Mouse (Mus musculus): ENCODE data around the gene Sh3glb1. TPM values are rescaled to one million over a fixed set of nuclear protein-coding genes. Genes with fewer than 3 reads are reported as not detected.

Sh3glb1 gene
- polyA plus RNA-seq, 1 experiment from 2014 or later: 91.4 TPM

DNA sequence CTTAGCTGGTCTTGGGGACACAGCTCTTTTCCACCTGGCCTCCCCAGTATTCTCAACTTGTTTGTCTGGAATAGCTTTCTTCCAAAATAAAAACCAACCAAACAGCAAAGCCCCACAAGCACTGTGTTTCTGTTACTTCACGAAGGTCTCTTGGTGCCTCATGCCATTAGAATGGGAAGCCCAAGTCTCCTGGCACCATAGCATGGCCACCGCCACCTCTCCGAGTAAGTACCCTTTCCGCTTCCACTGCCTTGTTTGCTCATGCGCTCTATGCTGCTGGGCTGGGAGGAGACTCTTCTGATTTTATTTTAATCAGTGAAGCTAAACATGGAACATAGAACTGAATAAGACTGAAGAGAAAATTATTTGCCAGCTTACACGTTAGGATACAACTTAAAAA lies 2.3 kb downstream of the Sh3glb1 start:
- 93% methylated on average over 6 of the region's 6 CpGs for WGBS
- H3K4me2 ChIP-seq: peak overlapping the region; percentile 4; the same call in 1 of the 2 replicates
- no peaks in the 10 kb centered on the region for H3K9me3 ChIP-seq (ENCODE audit: control insufficient read depth, low read length)
- H3K4me3 ChIP-seq (ENCODE audit: low read depth, low read length): no peak overlapping the region
- ATAC-seq (ENCODE audit: low FRiP score) (no peak), DNase-seq (ENCODE audit: low spot score, missing footprints) (no peak)
- no peaks in the 10 kb centered on the region for H3K36me3 ChIP-seq (ENCODE audit: control insufficient read depth, insufficient read depth, low read length)
- H3K27ac ChIP-seq (ENCODE audit: low read depth, low read length): no peak overlapping the region
- no peak overlapping the region for H3K9ac ChIP-seq (ENCODE audit: low read length)
- no peaks in the 10 kb centered on the region for H3K27me3 ChIP-seq (ENCODE audit: control insufficient read depth, insufficient read depth, low read length)
- H3K4me1 ChIP-seq (ENCODE audit: control insufficient read depth, insufficient read depth, low read length): peaks cover 18% of the 10 kb centered on the region

GRCm38 (mm10) chr3:144717121-144717520 lies 3.0 kb downstream of the Sh3glb1 start:
- no peak overlapping the region for H3K27ac ChIP-seq (ENCODE audit: low read depth, low read length)
- no peaks in the 10 kb centered on the region for H3K27me3 ChIP-seq (ENCODE audit: control insufficient read depth, insufficient read depth, low read length)
- peaks cover 18% of the 10 kb centered on the region for H3K4me1 ChIP-seq (ENCODE audit: control insufficient read depth, insufficient read depth, low read length)
- H3K9ac ChIP-seq (ENCODE audit: low read length): no peak overlapping the region
- ATAC-seq (ENCODE audit: low FRiP score): no peak
- H3K36me3 ChIP-seq (ENCODE audit: control insufficient read depth, insufficient read depth, low read length): no peaks in the 10 kb centered on the region; the same call in 1 of the 2 replicates
- no peak overlapping the region for H3K4me2 ChIP-seq
- H3K9me3 ChIP-seq (ENCODE audit: control insufficient read depth, low read length): no peaks in the 10 kb centered on the region
- no peak overlapping the region for H3K4me3 ChIP-seq (ENCODE audit: low read depth, low read length)
- DNase-seq (ENCODE audit: low spot score, missing footprints): no peak
- WGBS: 92% methylated on average over 3 of the region's 3 CpGs

DNA sequence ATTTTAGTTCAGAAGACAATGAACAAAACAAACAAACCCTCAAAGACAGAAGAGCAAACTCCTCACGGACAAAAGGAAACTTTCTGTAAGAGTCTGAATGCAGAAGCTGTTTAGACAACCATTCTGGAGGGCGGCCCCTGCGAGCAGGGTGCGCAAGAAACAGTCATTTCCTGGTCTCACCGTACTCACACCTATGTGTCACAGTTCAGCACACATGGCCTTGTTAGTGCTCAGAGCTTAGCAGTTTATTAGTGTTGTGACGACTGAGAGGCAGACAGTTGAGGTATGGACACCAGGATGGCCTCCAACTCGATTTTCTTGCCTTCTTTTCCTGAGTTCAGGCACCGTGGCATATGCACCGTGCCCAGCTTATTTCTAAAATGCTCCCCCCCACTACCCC lies 4.2 kb downstream of the Sh3glb1 start:
- Histone ChIP-seq H3K36me3 (ENCODE audit: control insufficient read depth, insufficient read depth, low read length) (no peaks in the 10 kb centered on the region; the same call in none of the 2 replicates), H3K4me1 (ENCODE audit: control insufficient read depth, insufficient read depth, low read length) (peaks cover 18% of the 10 kb centered on the region), H3K27ac (ENCODE audit: low read depth, low read length) (no peak overlapping the region), H3K9ac (ENCODE audit: low read length) (no peak overlapping the region), H3K9me3 (ENCODE audit: control insufficient read depth, low read length) (no peaks in the 10 kb centered on the region), H3K27me3 (ENCODE audit: control insufficient read depth, insufficient read depth, low read length) (no peaks in the 10 kb centered on the region), H3K4me2 (no peak overlapping the region), H3K4me3 (ENCODE audit: low read depth, low read length) (no peak overlapping the region)
- ATAC-seq (ENCODE audit: low FRiP score) (no peak), DNase-seq (ENCODE audit: low spot score, missing footprints) (no peak)
- WGBS: 77% methylated on average over 9 of the region's 9 CpGs

DNA sequence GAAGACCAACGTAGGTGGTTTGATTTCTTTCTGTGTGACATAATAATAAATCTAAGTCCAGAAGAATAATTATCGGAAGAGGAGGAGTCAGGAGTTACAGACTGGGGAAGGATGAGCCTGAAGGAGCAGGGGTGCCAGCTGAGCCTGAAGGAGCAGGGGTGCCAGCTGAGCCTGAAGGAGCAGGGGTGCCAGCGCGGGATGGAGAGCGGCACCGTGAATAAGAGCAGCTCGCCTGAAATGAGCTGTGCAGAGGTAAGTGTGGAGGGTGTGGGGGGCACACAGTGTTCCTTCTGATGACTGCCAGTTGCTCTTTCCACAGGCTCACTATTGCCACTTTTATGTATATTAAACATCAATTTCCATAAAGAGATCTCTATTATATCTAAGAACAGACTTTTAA lies 5.1 kb downstream of the Sh3glb1 start:
- H3K4me2 ChIP-seq: no peak overlapping the region
- 89% methylated on average over 7 of the region's 7 CpGs for WGBS
- peaks cover 18% of the 10 kb centered on the region for H3K4me1 ChIP-seq (ENCODE audit: control insufficient read depth, insufficient read depth, low read length)
- H3K9ac ChIP-seq (ENCODE audit: low read length): no peak overlapping the region
- H3K36me3 ChIP-seq (ENCODE audit: control insufficient read depth, insufficient read depth, low read length): no peaks in the 10 kb centered on the region; the same call in none of the 2 replicates
- DNase-seq (ENCODE audit: low spot score, missing footprints) (no peak), ATAC-seq (ENCODE audit: low FRiP score) (no peak)
- H3K9me3 ChIP-seq (ENCODE audit: control insufficient read depth, low read length): no peaks in the 10 kb centered on the region
- no peak overlapping the region for H3K4me3 ChIP-seq (ENCODE audit: low read depth, low read length)
- H3K27ac ChIP-seq (ENCODE audit: low read depth, low read length): no peak overlapping the region
- no peaks in the 10 kb centered on the region for H3K27me3 ChIP-seq (ENCODE audit: control insufficient read depth, insufficient read depth, low read length)

DNA sequence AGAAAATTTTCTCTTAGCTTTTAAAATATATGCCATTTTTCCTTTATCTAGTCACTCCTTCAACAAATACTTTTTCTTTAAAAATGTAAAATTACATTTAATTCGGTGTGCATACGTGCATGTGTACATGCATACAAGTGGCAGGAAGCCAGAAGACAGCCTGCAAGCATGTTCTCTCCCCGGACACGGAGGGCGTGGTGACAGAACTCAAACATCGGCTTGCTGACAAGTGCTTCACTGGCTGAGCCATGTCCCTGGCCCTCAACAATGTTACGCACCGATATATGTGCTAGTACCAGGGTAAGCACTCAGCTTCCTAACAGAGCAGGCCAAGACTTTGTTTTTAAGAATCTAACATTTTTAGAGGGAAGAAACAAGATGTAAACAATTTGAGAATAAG lies 5.5 kb downstream of the Sh3glb1 start:
- no peak for ATAC-seq (ENCODE audit: low FRiP score)
- WGBS: 88% methylated on average over 8 of the region's 8 CpGs
- Histone ChIP-seq H3K27me3 (ENCODE audit: control insufficient read depth, insufficient read depth, low read length) (no peaks in the 10 kb centered on the region), H3K27ac (ENCODE audit: low read depth, low read length) (no peak overlapping the region), H3K4me1 (ENCODE audit: control insufficient read depth, insufficient read depth, low read length) (peaks cover 18% of the 10 kb centered on the region), H3K9ac (ENCODE audit: low read length) (no peak overlapping the region), H3K9me3 (ENCODE audit: control insufficient read depth, low read length) (no peaks in the 10 kb centered on the region), H3K4me3 (ENCODE audit: low read depth, low read length) (no peak overlapping the region), H3K4me2 (no peak overlapping the region), H3K36me3 (ENCODE audit: control insufficient read depth, insufficient read depth, low read length) (no peaks in the 10 kb centered on the region; the same call in none of the 2 replicates)
- no peak for DNase-seq (ENCODE audit: low spot score, missing footprints)

- Histone ChIP-seq H3K4me1 (ENCODE audit: control insufficient read depth, insufficient read depth, low read length) (peaks cover 17% of the 10 kb centered on the region), H3K27me3 (ENCODE audit: control insufficient read depth, insufficient read depth, low read length) (no peaks in the 10 kb centered on the region), H3K4me2 (no peak overlapping the region), H3K36me3 (ENCODE audit: control insufficient read depth, insufficient read depth, low read length) (no peaks in the 10 kb centered on the region; the same call in none of the 2 replicates), H3K9ac (ENCODE audit: low read length) (no peak overlapping the region), H3K9me3 (ENCODE audit: control insufficient read depth, low read length) (no peaks in the 10 kb centered on the region), H3K4me3 (ENCODE audit: low read depth, low read length) (no peak overlapping the region), H3K27ac (ENCODE audit: low read depth, low read length) (no peak overlapping the region)
- DNase-seq (ENCODE audit: low spot score, missing footprints) (no peak), ATAC-seq (ENCODE audit: low FRiP score) (no peak)
- 44% methylated on average over 7 of the region's 7 CpGs for WGBS
These were observed 6.0 kb downstream of the Sh3glb1 start for GRCm38 (mm10) chr3:144714126-144714525.

DNA sequence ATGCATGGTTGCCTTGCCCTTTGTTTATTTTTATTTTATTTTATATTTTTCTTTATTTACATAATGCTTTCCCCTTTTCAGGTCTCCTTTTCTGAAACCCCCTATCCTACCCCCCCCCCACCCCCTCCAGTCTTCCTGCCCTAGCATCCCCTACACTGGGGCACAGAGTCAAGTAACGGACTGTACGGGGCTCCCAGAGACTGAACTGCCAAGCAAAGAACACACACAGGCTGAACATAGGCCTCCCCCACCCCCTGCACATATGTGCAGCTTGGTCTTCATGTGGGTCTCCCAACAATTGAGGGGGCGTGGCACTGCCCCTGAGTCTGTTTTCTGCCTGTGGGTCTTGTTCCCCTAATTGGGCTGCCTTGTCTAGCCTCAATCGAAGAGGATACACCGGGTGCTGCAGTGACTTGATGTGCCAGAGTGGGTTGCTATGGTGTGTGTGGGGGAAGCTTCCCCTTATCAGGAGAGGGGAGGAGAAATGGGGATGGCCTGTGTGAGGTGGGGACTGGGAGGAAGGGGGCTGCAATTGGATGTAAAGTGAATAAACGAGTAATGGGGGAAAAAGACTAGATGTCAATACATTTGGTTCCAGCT lies 8.4 kb downstream of the Sh3glb1 start:
- DNase-seq (ENCODE audit: low spot score, missing footprints) (no peak), ATAC-seq (ENCODE audit: low FRiP score) (peak; percentile 49; the same call in 1 of the 2 replicates)
- peaks cover 6% of the 10 kb centered on the region; the same call in 1 of the 2 replicates for H3K4me1 ChIP-seq (ENCODE audit: control insufficient read depth, insufficient read depth, low read length)
- H3K9me3 ChIP-seq (ENCODE audit: control insufficient read depth, low read length): no peaks in the 10 kb centered on the region
- H3K9ac ChIP-seq (ENCODE audit: low read length): no peak overlapping the region
- H3K36me3 ChIP-seq (ENCODE audit: control insufficient read depth, insufficient read depth, low read length): no peaks in the 10 kb centered on the region; the same call in none of the 2 replicates
- no peaks in the 10 kb centered on the region for H3K27me3 ChIP-seq (ENCODE audit: control insufficient read depth, insufficient read depth, low read length)
- H3K27ac ChIP-seq (ENCODE audit: low read depth, low read length): no peak overlapping the region
- H3K4me3 ChIP-seq (ENCODE audit: low read depth, low read length): no peak overlapping the region
- 80% methylated on average over 6 of the region's 6 CpGs for WGBS
- no peak overlapping the region for H3K4me2 ChIP-seq

GRCm38 (mm10) chr3:144708612-144709011 lies 11.5 kb downstream of the Sh3glb1 start:
- no peak overlapping the region for H3K4me2 ChIP-seq
- 90% methylated on average over 5 of the region's 5 CpGs for WGBS
- H3K4me1 ChIP-seq (ENCODE audit: control insufficient read depth, insufficient read depth, low read length): no peaks in the 10 kb centered on the region
- H3K27me3 ChIP-seq (ENCODE audit: control insufficient read depth, insufficient read depth, low read length): no peaks in the 10 kb centered on the region
- no peaks in the 10 kb centered on the region; the same call in none of the 2 replicates for H3K36me3 ChIP-seq (ENCODE audit: control insufficient read depth, insufficient read depth, low read length)
- DNase-seq (ENCODE audit: low spot score, missing footprints): no peak
- no peak overlapping the region for H3K9ac ChIP-seq (ENCODE audit: low read length)
- H3K4me3 ChIP-seq (ENCODE audit: low read depth, low read length): no peak overlapping the region
- H3K27ac ChIP-seq (ENCODE audit: low read depth, low read length): no peak overlapping the region
- no peaks in the 10 kb centered on the region for H3K9me3 ChIP-seq (ENCODE audit: control insufficient read depth, low read length)
- ATAC-seq (ENCODE audit: low FRiP score): no peak

- Histone ChIP-seq H3K36me3 (ENCODE audit: control insufficient read depth, insufficient read depth, low read length) (no peaks in the 10 kb centered on the region), H3K27me3 (ENCODE audit: control insufficient read depth, insufficient read depth, low read length) (no peaks in the 10 kb centered on the region), H3K4me2 (no peak overlapping the region), H3K9ac (ENCODE audit: low read length) (no peak overlapping the region), H3K4me3 (ENCODE audit: low read depth, low read length) (no peak overlapping the region), H3K4me1 (ENCODE audit: control insufficient read depth, insufficient read depth, low read length) (no peaks in the 10 kb centered on the region), H3K27ac (ENCODE audit: low read depth, low read length) (no peak overlapping the region), H3K9me3 (ENCODE audit: control insufficient read depth, low read length) (no peaks in the 10 kb centered on the region)
- DNase-seq (ENCODE audit: low spot score, missing footprints) (no peak), ATAC-seq (ENCODE audit: low FRiP score) (no peak)
- WGBS: 93% methylated on average over 6 of the region's 6 CpGs
These were observed 16.2 kb downstream of the Sh3glb1 start for GRCm38 (mm10) chr3:144703959-144704358.

Data from midbrain, embryonic 11.5 days (tissue).